Mouse (Mus musculus) stomach, postnatal 0 days (tissue): ENCODE results near the gene Mrpl55. TPM values are rescaled to one million over a fixed set of nuclear protein-coding genes. Genes with fewer than 3 reads are reported as not detected.

Source experiments
- ATAC-seq: fragments of 200-750 bp; cut with Nextera tagmentation; 2 replicates; pipeline ENCODE4 v1.8.0; 2017; ENCODE audit not compliant: low FRiP score, low TSS enrichment
- DNase-seq: peaks from one replicate; pipeline ENCODE4 v3.0.0-alpha.2; 2016; ENCODE audit warnings: low spot score
- H3K27ac ChIP-seq: fragments of 300-500 bp; sonication (generic); replicated peaks from 2 replicates; pipeline ENCODE4 v1.5.1; 2014; ENCODE audit warnings: mild to moderate bottlenecking, control low read depth
- H3K27me3 ChIP-seq: fragments of 300-500 bp; sonication (generic); 2 replicates; pipeline ENCODE4 v1.6.1; 2014; ENCODE audit warnings: low read length; ENCODE audit not compliant: control insufficient read depth, insufficient read depth
- H3K36me3 ChIP-seq: fragments of 300-500 bp; sonication (generic); 2 replicates; pipeline ENCODE4 v1.6.1; 2014; ENCODE audit warnings: low read length, mixed read lengths; ENCODE audit not compliant: control insufficient read depth, insufficient read depth
- H3K4me1 ChIP-seq: fragments of 300-500 bp; sonication (generic); replicated peaks from 2 replicates; pipeline ENCODE4 v1.6.1; 2014; ENCODE audit warnings: antibody characterized with exemption; ENCODE audit not compliant: control insufficient read depth, insufficient read depth
- H3K4me2 ChIP-seq: fragments of 300-500 bp; sonication (generic); replicated peaks from 2 replicates; pipeline ENCODE4 v1.6.1; 2014; ENCODE audit warnings: low read depth, mild to moderate bottlenecking, control low read depth, moderate library complexity
- H3K4me3 ChIP-seq: fragments of 300-500 bp; sonication (generic); 2 replicates; pipeline ENCODE4 v1.5.1; 2014; ENCODE audit warnings: low read depth, low read length, control low read depth
- H3K9ac ChIP-seq: fragments of 300-500 bp; sonication (generic); 2 replicates; pipeline ENCODE4 v1.6.1; 2014; ENCODE audit warnings: mild to moderate bottlenecking, low read length, control low read depth, mixed read lengths
- H3K9me3 ChIP-seq: fragments of 300-500 bp; sonication (generic); 2 replicates; pipeline ENCODE4 v1.6.1; 2016; ENCODE audit warnings: low read length; ENCODE audit not compliant: control insufficient read depth
- CTCF ChIP-seq: IDR thresholded peaks from 2 replicates; pipeline ENCODE4 v1.5.1; 2016; ENCODE audit warnings: antibody characterized with exemption, low read depth, mild to moderate bottlenecking, moderate library complexity
- EP300 ChIP-seq: optimal IDR thresholded peaks from 2 replicates; pipeline ENCODE3; 2016; ENCODE audit warnings: antibody characterized with exemption
- WGBS: fragments of 180-500 bp; shearing (Covaris S2); extraction: QIAGEN DNeasy Blood & Tissue Kit; methylation state at CpG from one replicate; pipeline ENCODE4 v1.1.7; 2014; 5-methylcytosine and 5-hydroxymethylcytosine counted together
- polyA plus RNA-seq: library from polyadenylated mRNA; unstranded; fragments of >200 nt; fragmentation: Nextera tagmentation; extraction: Ambion mirVana; gene quantifications from 2 replicates; pipeline ENCODE4 v1.2.1, GENCODE M21; 2015

Gene Mrpl55
- polyA plus RNA-seq, 1 experiment from 2014 or later = 90.9 TPM

DNA sequence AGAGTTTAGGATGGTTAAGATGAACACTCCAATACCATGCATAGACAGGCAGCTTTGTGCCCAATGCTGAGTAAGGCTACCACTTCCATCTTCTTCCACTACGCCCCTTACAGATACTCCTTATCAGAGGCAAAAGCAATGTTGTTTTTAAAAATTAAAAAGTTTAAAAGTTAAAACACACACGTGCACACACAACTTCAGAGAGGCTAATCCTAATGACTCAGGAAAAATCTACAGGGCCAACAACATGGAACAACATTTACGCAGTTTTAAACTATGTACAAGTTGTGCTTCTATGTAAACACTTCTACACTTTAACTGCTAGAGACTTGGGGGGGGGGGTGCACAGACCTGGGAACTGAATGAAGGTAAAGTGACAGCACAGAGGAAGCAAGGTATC is 21.7 kb downstream of the Mrpl55 start:
- H3K9ac ChIP-seq = no peak overlapping the region
- 66% methylated on average over 3 of the region's 3 CpGs for WGBS
- DNase-seq (no peak), ATAC-seq (no peak)
- TF ChIP-seq EP300 (no peak), CTCF (no peak)
- no peak overlapping the region for H3K27ac ChIP-seq
- no peaks in the 10 kb centered on the region for H3K9me3 ChIP-seq
- H3K4me1 ChIP-seq = peaks cover 20% of the 10 kb centered on the region
- no peak overlapping the region for H3K4me2 ChIP-seq
- no peak overlapping the region for H3K4me3 ChIP-seq
- no peaks in the 10 kb centered on the region for H3K36me3 ChIP-seq
- no peaks in the 10 kb centered on the region for H3K27me3 ChIP-seq

DNA sequence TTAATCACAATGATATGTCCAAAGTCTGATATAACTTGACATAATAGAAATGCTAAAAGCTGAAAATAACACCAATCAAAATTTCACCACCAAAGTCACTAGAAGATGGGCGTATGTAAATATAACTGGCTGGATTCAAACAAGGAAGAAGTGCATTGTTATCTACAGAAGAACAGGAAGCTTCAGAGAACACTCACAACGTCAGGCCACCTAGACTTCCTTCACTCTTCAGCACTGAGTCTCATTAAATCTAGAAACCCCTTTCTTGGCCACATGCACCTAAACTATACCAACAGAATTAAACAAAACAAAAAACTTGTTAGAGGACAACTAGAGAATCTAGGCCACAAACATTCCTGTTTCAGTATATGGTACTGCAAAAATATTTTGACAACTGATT is 22.2 kb downstream of the Mrpl55 start:
- Histone ChIP-seq H3K4me3 (no peak overlapping the region), H3K27ac (no peak overlapping the region), H3K9me3 (no peaks in the 10 kb centered on the region), H3K9ac (no peak overlapping the region), H3K36me3 (no peaks in the 10 kb centered on the region), H3K27me3 (no peaks in the 10 kb centered on the region), H3K4me1 (peaks cover 20% of the 10 kb centered on the region), H3K4me2 (no peak overlapping the region)
- TF ChIP-seq CTCF = no peak
- TF ChIP-seq EP300 = no peak
- DNase-seq = no peak
- 36% methylated on average over 2 of the region's 2 CpGs for WGBS
- no peak for ATAC-seq

DNA sequence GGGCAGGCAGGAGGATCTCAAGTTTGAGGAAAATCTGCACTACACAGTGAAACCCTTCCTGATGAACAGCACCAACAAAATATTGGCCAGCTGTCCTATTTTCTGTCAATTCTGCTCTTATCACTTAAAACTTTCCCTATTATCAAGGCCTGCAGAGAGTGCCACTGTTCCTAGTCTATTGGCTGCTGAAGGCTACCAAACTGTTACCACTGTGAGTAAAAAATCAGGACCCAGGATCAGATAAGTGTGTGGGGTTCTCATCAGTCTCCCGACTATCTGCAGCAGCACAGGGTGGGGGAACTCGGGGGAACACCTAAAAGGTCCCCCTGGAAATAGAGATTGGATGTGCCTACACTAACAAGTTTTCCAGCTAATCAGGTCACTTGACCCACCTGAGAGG is 22.9 kb downstream of the Mrpl55 start:
- H3K4me1 ChIP-seq = peaks cover 20% of the 10 kb centered on the region
- H3K27me3 ChIP-seq = no peaks in the 10 kb centered on the region
- H3K9me3 ChIP-seq = no peaks in the 10 kb centered on the region
- ATAC-seq (no peak), DNase-seq (no peak)
- TF ChIP-seq EP300 = no peak
- TF ChIP-seq CTCF = no peak
- H3K4me2 ChIP-seq = peak overlapping the region; percentile 83
- H3K36me3 ChIP-seq = no peaks in the 10 kb centered on the region
- no peak overlapping the region for H3K4me3 ChIP-seq
- 0 out of 2 replicates have a peak overlapping the region, but pooled peaks have one; percentile 18 for H3K27ac ChIP-seq
- H3K9ac ChIP-seq = no peak overlapping the region
- WGBS = 37% methylated on average over 2 of the region's 2 CpGs

DNA sequence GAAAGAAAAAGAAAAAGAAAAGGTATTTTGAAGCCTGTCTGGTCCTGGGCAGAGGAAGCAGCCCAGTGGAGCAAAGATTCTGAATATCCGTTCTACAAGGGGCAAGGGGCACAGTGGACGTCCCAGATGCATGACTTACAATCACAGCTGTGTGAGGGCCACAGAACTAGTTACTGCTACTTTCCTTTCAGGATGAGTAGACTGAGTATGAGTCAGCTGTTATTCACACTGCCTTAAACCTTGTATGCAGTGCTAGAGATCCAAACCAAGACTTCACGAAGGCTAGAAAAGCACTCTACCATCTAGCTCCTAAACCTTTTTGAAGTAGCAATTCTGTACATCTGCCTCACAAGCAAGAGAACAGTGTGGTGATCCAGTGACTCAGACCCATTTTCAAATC is 24.0 kb downstream of the Mrpl55 start:
- Histone ChIP-seq H3K4me3 (peak overlapping the region; percentile 100), H3K27ac (peak overlapping the region; percentile 99), H3K4me2 (peak overlapping the region; percentile 83), H3K4me1 (peaks cover 17% of the 10 kb centered on the region), H3K9me3 (no peaks in the 10 kb centered on the region), H3K36me3 (no peaks in the 10 kb centered on the region), H3K27me3 (no peaks in the 10 kb centered on the region), H3K9ac (no peak overlapping the region; the same call in 1 of the 2 replicates)
- TF ChIP-seq EP300 (no peak), CTCF (no peak)
- 15% methylated on average over 3 of the region's 3 CpGs for WGBS
- ATAC-seq = no peak
- DNase-seq = no peak

DNA sequence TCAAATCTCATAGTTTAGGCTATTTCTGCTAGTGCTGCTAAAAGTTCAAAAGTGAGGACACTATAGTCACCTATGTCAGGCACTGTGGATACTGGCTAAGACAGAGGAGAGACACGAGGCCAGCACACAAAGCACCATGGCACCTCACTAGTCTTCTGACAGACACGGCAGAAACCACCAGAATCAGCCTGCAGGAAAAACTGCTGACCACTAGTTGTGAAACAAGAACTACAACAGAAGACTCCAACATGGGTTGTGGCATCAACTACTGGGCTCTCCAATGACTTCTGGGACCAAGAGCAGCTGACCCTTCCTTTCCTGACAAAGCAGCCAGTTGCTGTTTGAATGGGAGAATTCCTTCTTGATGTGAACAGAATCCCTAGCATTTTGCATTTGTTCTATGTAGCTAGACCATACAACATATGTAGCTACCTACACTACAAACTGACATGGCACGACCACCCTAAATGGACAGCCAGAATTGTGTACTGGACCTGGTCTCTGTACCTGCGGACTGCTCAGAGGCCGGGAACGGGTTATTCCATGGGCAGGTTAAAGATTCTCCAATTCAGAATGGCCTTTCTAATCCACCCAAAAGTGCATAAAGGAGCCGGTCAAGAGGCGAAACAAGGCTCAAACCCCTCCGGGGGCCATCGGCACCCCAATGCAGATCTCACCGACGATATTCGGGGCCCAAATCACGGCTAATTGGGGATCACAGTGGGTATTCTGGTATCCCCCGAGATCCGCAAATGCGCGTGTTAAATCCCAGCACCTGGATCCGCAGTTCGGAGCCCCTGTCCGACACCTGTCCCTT is 24.7 kb downstream of the Mrpl55 start:
- peak; percentile 29 for DNase-seq
- Histone ChIP-seq H3K9ac (peak overlapping the region; percentile 100), H3K9me3 (no peaks in the 10 kb centered on the region), H3K36me3 (no peaks in the 10 kb centered on the region), H3K4me1 (peaks cover 14% of the 10 kb centered on the region), H3K4me3 (peak overlapping the region; percentile 100), H3K27me3 (no peaks in the 10 kb centered on the region), H3K27ac (peak overlapping the region; percentile 99), H3K4me2 (peak overlapping the region; percentile 83)
- no peak for ATAC-seq
- TF ChIP-seq EP300 = no peak
- 0 out of 2 replicates have a peak, but pooled peaks have one; percentile 14 for TF ChIP-seq CTCF
- WGBS = 2% methylated on average over 21 of the region's 21 CpGs

DNA sequence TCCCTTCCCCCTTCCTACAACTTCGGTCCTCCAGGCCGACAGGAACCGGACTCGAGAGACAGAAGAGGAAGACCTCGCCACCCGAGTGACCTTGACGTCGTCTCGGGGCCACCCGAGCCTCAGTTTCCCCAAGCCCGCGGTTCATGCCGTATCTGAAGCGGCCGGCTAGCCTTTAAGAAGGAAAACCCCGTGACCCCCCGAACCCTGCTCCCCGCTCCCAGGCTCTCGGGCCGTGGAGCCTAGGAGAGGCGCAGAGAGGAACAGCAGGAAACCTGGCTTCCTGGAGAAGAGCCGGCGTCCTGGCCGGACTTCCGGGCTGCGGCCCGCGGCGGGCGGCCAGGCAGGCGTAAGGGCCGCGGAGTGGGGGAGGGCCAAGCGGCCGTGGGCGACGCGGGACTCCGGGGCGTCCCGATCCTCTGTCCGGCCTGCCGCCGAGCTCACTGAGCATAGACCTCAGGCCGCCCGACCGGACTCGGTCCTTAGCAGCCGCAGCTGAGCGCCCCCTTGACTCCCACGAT is 25.4 kb downstream of the Mrpl55 start:
- H3K4me3 ChIP-seq = peak overlapping the region; percentile 100
- H3K27ac ChIP-seq = peak overlapping the region; percentile 99
- TF ChIP-seq CTCF (no peak), EP300 (no peak)
- H3K4me1 ChIP-seq = peaks cover 14% of the 10 kb centered on the region
- peak overlapping the region; percentile 100 for H3K9ac ChIP-seq
- peak overlapping the region; percentile 83 for H3K4me2 ChIP-seq
- DNase-seq (no peak), ATAC-seq (peak; percentile 79)
- no peaks in the 10 kb centered on the region for H3K36me3 ChIP-seq
- H3K9me3 ChIP-seq = no peaks in the 10 kb centered on the region
- 1% methylated on average over 46 of the region's 51 CpGs for WGBS
- no peaks in the 10 kb centered on the region for H3K27me3 ChIP-seq
